Mouse (Mus musculus): ENCODE results near the gene Vmn2r97. TPM values are rescaled to one million over a fixed set of nuclear protein-coding genes. Genes with fewer than 3 reads are reported as not detected.
"Not testable (repeated sequence)": the region's sequence is repeated elsewhere in the genome, so short reads cannot be mapped to it uniquely, and the experiment has no call there.

The Vmn2r97 gene
- polyA plus RNA-seq (2014; fragmentation: Nextera tagmentation; extraction: Ambion mirVana): 0.07 and 0.09 TPM in 2 replicates

DNA sequence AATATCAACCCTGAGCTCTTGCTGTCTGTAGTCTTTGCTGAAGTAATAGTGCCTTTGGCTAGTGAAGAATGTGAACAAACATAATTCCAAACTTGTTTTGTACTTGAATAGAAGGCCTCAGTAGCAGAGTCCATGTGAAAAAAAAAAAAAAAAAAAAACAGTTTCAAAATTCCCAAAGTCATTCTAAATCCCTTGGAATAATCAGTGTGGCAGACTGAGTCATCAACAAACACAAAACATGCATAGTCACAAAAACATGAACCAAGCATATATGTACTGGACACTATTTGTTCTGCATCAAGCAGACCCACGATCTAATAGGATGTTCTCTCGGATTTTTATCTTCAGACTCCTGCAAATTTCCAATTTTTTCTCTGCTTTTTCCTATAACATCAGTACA is at the start of gene Vmn2r97:
Gene Vmn2r97 (plus strand): TSS at position 301 of the 400 bp plus-strand sequence.
- 66% methylated on average over 2 of the region's 2 CpGs for WGBS
- not testable (repeated sequence) for H3K9me3 ChIP-seq (ENCODE audit: control insufficient read depth, low read depth, low read length); H3K36me3 ChIP-seq (ENCODE audit: control insufficient read depth, insufficient read depth, low read length); H3K27ac ChIP-seq (ENCODE audit: low read length); ATAC-seq (ENCODE audit: insufficient number of reproducible peaks, insufficient read depth, low FRiP score, low read depth); H3K27me3 ChIP-seq (ENCODE audit: control insufficient read depth, insufficient read depth, low read length); H3K4me1 ChIP-seq (ENCODE audit: control insufficient read depth, insufficient read depth, low read length); H3K4me3 ChIP-seq (ENCODE audit: low read depth, low read length); H3K9ac ChIP-seq (replicated peaks; ENCODE audit: low read depth, low read length); H3K4me2 ChIP-seq (replicated peaks; ENCODE audit: low read depth, low read length)

DNA sequence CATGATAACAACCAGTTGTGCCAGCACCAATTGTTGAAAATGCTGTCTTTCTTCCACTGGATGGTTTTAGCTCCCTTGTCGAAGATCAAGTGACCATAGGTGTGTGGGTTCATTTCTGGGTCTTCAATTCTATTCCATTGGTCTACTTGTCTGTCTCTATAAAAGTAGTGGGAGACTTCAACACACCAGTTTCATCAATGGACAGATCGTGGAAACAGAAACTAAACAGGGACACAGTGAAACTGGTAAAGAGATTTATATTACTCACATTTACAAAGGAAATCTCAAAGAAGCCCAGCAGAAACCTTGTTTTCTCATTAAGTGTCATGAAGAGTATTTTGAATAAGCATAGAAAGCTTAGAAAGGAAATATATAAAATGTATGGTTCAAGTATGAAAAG is 31.7 kb upstream of the Vmn2r97 start:
- not testable (repeated sequence) for H3K9ac ChIP-seq (replicated peaks; ENCODE audit: low read depth, low read length); H3K4me2 ChIP-seq (replicated peaks; ENCODE audit: low read depth, low read length); H3K27me3 ChIP-seq (ENCODE audit: control insufficient read depth, insufficient read depth, low read length); H3K27ac ChIP-seq (ENCODE audit: low read length); H3K4me1 ChIP-seq (ENCODE audit: control insufficient read depth, insufficient read depth, low read length); ATAC-seq (ENCODE audit: insufficient number of reproducible peaks, insufficient read depth, low FRiP score, low read depth); H3K9me3 ChIP-seq (ENCODE audit: control insufficient read depth, low read depth, low read length); H3K36me3 ChIP-seq (ENCODE audit: control insufficient read depth, insufficient read depth, low read length); H3K4me3 ChIP-seq (ENCODE audit: low read depth, low read length)
- 72% methylated on average over 2 of the region's 2 CpGs for WGBS

DNA sequence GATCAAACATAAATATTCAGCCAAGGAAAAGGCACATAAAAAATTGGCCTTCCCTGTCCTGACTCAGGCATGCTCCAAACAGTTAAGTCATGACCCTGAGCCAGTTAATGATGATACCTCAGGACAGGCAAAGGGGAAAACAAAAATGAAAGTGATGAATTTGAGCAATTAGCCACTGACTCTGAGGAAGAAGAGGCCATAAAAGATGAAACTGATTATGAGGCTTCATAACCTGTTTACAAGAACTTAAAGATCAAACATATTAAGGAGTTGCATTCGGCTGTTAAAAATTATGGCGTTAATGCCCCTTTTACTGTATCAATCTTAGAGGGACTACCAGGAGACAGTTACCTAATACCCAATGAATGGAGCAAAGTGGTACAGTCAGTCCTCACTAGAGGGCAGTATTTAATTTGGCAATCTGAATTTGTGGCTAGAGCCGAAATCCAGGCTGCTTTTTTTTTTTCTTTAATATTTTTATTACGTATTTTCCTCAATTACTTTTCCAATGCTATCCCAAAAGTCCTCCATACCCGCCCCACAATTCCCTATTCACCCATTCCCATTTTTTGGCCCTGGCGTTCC is 24.3 kb upstream of the Vmn2r97 start:
- H3K36me3 ChIP-seq (ENCODE audit: control insufficient read depth, insufficient read depth, low read length): no peaks in the 10 kb centered on the region
- H3K4me1 ChIP-seq (ENCODE audit: control insufficient read depth, insufficient read depth, low read length): no peaks in the 10 kb centered on the region
- no peak overlapping the region for H3K27ac ChIP-seq (ENCODE audit: low read length)
- no peak overlapping the region for H3K4me2 ChIP-seq (replicated peaks; ENCODE audit: low read depth, low read length)
- H3K9ac ChIP-seq (replicated peaks; ENCODE audit: low read depth, low read length): no peak overlapping the region
- H3K27me3 ChIP-seq (ENCODE audit: control insufficient read depth, insufficient read depth, low read length): no peaks in the 10 kb centered on the region
- no peak for ATAC-seq (ENCODE audit: insufficient number of reproducible peaks, insufficient read depth, low FRiP score, low read depth)
- no peak overlapping the region for H3K4me3 ChIP-seq (ENCODE audit: low read depth, low read length)
- no peaks in the 10 kb centered on the region for H3K9me3 ChIP-seq (ENCODE audit: control insufficient read depth, low read depth, low read length)
- 84% methylated on average over 6 of the region's 6 CpGs for WGBS

DNA sequence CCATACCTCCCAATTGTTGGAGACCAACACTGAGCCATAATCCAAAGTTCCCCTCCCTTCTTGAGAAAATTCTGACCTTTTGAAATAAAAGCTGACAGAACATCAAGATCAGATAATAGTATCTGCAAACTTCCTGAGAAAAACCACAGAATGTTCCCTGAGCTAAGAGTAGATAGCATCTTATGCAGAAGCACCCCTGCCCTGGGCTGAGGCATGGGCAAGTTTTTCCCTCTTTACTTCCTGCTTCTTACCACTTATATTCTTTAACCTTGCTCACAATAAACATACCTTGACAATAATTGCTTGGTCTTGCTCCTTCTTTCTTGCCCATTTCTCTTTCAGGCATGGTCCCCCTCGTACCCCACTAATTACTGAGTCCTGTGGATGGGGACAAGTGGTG is 43.7 kb downstream of the Vmn2r97 start:
- not testable (repeated sequence) for H3K9ac ChIP-seq (replicated peaks; ENCODE audit: low read depth, low read length); H3K27me3 ChIP-seq (ENCODE audit: control insufficient read depth, insufficient read depth, low read length); H3K9me3 ChIP-seq (ENCODE audit: control insufficient read depth, low read depth, low read length); ATAC-seq (ENCODE audit: insufficient number of reproducible peaks, insufficient read depth, low FRiP score, low read depth); H3K4me1 ChIP-seq (ENCODE audit: control insufficient read depth, insufficient read depth, low read length); H3K4me2 ChIP-seq (replicated peaks; ENCODE audit: low read depth, low read length); H3K27ac ChIP-seq (ENCODE audit: low read length); H3K4me3 ChIP-seq (ENCODE audit: low read depth, low read length); H3K36me3 ChIP-seq (ENCODE audit: control insufficient read depth, insufficient read depth, low read length)
- 82% methylated on average over 1 of the region's 1 CpGs for WGBS

DNA sequence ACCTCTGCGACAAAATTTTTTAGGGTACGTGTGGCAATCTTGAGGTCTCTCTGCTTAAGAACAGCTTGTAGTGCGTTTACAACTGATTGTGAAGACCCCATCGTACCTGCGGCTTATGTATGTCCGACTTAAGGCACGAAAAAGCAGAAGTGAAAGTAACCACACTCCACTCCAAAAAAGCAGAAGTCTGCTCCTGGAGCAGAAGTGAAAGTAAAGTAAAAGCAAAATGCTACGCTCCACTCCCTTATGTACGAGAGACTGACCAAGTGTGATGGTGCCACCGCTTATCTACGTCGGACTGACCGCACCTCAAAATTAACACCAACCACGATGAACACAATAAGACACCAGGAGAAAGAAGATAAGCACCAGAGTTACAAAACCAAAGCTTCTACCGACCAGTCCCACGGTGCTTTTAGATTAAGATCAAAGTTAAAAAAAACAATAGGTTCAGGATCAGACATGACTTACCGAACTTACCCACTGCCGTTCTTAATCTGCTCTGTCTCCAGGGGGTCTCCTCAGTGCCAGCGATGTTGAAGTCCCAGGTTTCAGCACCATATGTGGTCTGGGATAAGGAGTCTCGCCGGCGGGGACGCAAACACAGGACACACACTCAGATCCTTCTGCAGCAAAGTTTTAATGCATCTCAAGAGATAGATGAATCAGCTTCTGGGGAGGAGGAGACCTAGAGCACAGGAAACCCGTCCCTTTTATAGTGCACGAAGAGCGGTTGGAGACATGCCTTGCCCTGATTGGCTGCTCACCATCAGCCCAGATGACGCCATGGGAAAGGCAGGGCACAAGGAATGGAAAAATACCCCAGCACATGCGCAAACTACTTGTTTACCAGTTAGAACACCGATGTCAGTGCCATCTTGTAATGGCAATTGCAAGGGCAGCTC is 54.5 kb downstream of the Vmn2r97 start:
- no peak for ATAC-seq (ENCODE audit: insufficient number of reproducible peaks, insufficient read depth, low FRiP score, low read depth)

More for the DNA sequence above, 54.5 kb downstream of the Vmn2r97 start:
- no peaks in the 10 kb centered on the region for H3K4me1 ChIP-seq (ENCODE audit: control insufficient read depth, insufficient read depth, low read length)
- 90% methylated on average over 29 of the region's 29 CpGs for WGBS
- no peak overlapping the region for H3K9ac ChIP-seq (replicated peaks; ENCODE audit: low read depth, low read length)
- H3K4me2 ChIP-seq (replicated peaks; ENCODE audit: low read depth, low read length): no peak overlapping the region
- H3K36me3 ChIP-seq (ENCODE audit: control insufficient read depth, insufficient read depth, low read length): no peaks in the 10 kb centered on the region
- H3K9me3 ChIP-seq (ENCODE audit: control insufficient read depth, low read depth, low read length): peaks cover 10% of the 10 kb centered on the region; the same call in 1 of the 2 replicates
- no peak overlapping the region for H3K27ac ChIP-seq (ENCODE audit: low read length)
- no peak overlapping the region for H3K4me3 ChIP-seq (ENCODE audit: low read depth, low read length)
- no peaks in the 10 kb centered on the region for H3K27me3 ChIP-seq (ENCODE audit: control insufficient read depth, insufficient read depth, low read length)

Other genes with a start within 250 kb of the Vmn2r97 start
- gene Vmn2r98, start 139.2 kb downstream of the Vmn2r97 start, polyA plus RNA-seq (2014; fragmentation: Nextera tagmentation; extraction: Ambion mirVana): not detected in 2 replicates